Mouse (Mus musculus): ENCODE measurements at regions not wholly inside any gene's neighbourhood (a gene's known extent, or its start where the extent isn't known, plus 50 kb on each side); places are given as distances from the start of the nearest gene placed in this dataset.
"Not testable (repeated sequence)": the region's sequence is repeated elsewhere in the genome, so short reads cannot be mapped to it uniquely, and the experiment has no call there.

- not testable (repeated sequence) for TF ChIP-seq CTCF (IDR thresholded peaks at IDR 0.05; ENCODE audit: control insufficient read depth, insufficient read depth, insufficient read length); USF1 (IDR thresholded peaks at IDR 0.05; ENCODE audit: low read depth); MYOG (IDR thresholded peaks at IDR 0.05; ENCODE audit: control insufficient read depth, extremely low read depth, insufficient read length); MYOD1 (IDR thresholded peaks at IDR 0.05; ENCODE audit: control insufficient read depth, insufficient read length, low read depth); MAX (IDR thresholded peaks at IDR 0.05); CEBPB (IDR thresholded peaks at IDR 0.05; ENCODE audit: low read depth); FOSL1 (IDR thresholded peaks at IDR 0.05; ENCODE audit: insufficient read depth, low read length, poor library complexity, severe bottlenecking)
These were observed 53.0 kb upstream of the Alkbh8 start for GRCm38 (mm10) chr9:3281906-3282305.
